Mouse (Mus musculus) Patski (cell line): ENCODE results near the gene Ror1. TPM values are rescaled to one million over a fixed set of nuclear protein-coding genes. Genes with fewer than 3 reads are reported as not detected.

ENCODE experiments used
- ATAC-seq: fragments of 100-300 bp; one replicate; pipeline ENCODE4 v1.8.0; 2021
- CTCF ChIA-PET: fragments of 350-600 bp; sonication (Branson Sonifier 250); formaldehyde crosslinking; loops from one replicate; lab custom pipeline; 2022; ENCODE audit warnings: inconsistent platforms; lab: Charles Lee
- POLR2A ChIA-PET: fragments of 350-600 bp; sonication (Branson Sonifier 250); formaldehyde crosslinking; loops from one replicate; lab custom pipeline; 2022; ENCODE audit warnings: antibody characterized with exemption, inconsistent platforms; lab: Charles Lee
- DNase-seq: peaks from one replicate; pipeline ENCODE4 v3.0.0-alpha.2; 2011; ENCODE audit warnings: low read depth, low spot score
- H3K27me3 ChIP-seq: fragments of 371-371 bp; one replicate; pipeline ENCODE4 v1.5.1; 2021
- CTCF ChIP-seq: fragments of 100-300 bp; IDR thresholded peaks from one replicate; pipeline ENCODE4 v1.5.1; 2021
- in situ Hi-C: fragments of 300-500 bp; cut with MboI; formaldehyde crosslinking; loops from 3 replicates; pipeline ENCODE4 v1.11.1; 2018; ENCODE audit warnings: low pct_unique_long_range_greater_than_20kb, mixed read lengths
- polyA plus RNA-seq: library from polyadenylated mRNA; unstranded; gene quantifications from one replicate; pipeline ENCODE4 v1.2.3, GENCODE M21; 2021

Ror1 gene
- polyA plus RNA-seq, 1 experiment from 2014 or later, result 2.8 TPM

DNA sequence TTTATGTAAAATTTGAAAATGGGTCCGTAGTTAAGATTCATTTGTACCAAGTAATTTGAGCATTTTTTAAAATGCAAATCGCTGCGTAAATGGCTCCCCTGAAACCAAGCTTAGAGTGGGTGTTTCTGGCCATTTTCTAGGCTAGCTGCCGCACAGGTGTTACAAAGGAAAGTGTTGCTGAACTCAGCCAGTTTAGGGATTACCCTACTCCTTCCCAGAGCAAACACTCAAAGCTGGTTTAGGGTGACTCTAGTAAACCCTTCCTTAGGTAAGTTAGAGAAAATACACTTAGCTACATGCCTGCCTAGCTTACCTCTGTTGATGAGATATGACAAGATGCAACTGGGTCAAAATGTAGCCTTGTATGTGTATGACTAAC lies 340.6 kb downstream of the Ror1 start:
- DNase-seq, result no peak
- no peak for TF ChIP-seq CTCF
- in situ Hi-C loops, result no loop called here
- ChIA-PET POLR2A (no interaction called here), CTCF (no interaction called here)
- no peak for ATAC-seq
- H3K27me3 ChIP-seq, result no peaks in the 10 kb centered on the region

GRCm38 (mm10) chr4:100446897-100447296 lies 351.3 kb downstream of the Ror1 start:
- CTCF ChIA-PET, result interaction anchor here (1.0 kb wide), 1 partner anchor 17 kb away, joined by 3 read pairs; no protein-coding TSS in a partner anchor
- in situ Hi-C loops, result no loop called here

GRCm38 (mm10) chr4:100462493-100463120 lies 367.0 kb downstream of the Ror1 start:
- no peaks in the 10 kb centered on the region for H3K27me3 ChIP-seq
- ChIA-PET CTCF (no interaction called here), POLR2A (interaction anchor here (0.5 kb wide), 1 partner anchor 362 kb away, joined by 4 read pairs; no protein-coding TSS in a partner anchor)
- no peak for TF ChIP-seq CTCF
- in situ Hi-C loops, result no loop called here
- DNase-seq (no peak), ATAC-seq (no peak)

More at GRCm38 (mm10) chr4:100446897-100447296, 351.3 kb downstream of the Ror1 start:
- H3K27me3 ChIP-seq, result no peaks in the 10 kb centered on the region
- TF ChIP-seq CTCF, result no peak
- DNase-seq, result no peak
- no peak for ATAC-seq
- POLR2A ChIA-PET, result no interaction called here

DNA sequence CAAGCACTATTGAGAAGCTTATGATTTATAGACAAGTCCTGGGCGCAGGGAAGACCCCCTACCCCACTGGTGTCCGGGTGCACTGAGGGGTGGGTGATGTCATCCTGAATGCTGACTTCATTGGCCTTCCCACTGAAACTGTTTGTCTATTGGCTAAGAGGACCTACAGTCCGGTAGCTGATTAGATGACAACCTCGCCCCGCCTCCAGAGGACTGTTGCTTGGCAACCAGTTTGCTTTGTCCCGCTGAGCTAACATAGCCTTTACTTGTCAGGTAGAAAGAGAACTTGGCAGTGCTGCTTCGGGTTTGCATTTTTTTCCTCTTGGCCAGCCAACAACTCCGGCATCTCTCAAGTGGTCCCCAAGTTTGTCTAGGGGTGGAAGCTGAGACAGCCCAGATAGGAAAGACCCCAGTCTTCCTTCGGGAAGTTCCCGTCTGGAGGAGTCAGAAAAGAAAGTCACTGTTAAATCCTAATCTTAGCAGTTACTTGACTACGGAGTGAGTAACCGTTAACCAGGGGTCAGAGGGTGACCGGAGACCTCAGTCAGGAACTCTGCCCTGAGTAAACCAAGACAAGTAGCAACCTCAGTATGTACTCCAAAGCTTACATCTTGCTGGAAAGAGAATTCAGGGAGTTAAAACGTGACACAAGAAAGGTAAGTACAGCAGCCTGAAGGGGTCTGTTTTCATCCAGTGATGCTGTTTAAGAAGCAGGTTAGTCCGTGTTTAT lies 383.2 kb downstream of the Ror1 start, which contains the start of gene Ube2u:
Gene Ube2u, plus strand, starts transcription at position 258 of the 730 bp plus-strand sequence.
- H3K27me3 ChIP-seq, result no peaks in the 10 kb centered on the region
- DNase-seq (no peak), ATAC-seq (no peak)
- CTCF ChIA-PET, result interaction anchor here (1.2 kb wide), 1 partner anchor 14 kb away, joined by 3 read pairs; no protein-coding TSS in a partner anchor
- in situ Hi-C loops, result no loop called here
- TF ChIP-seq CTCF, result no peak
- POLR2A ChIA-PET, result no interaction called here

GRCm38 (mm10) chr4:100488447-100488846 lies 392.9 kb downstream of the Ror1 start:
- CTCF ChIA-PET, result no interaction called here
- TF ChIP-seq CTCF, result no peak
- ATAC-seq, result no peak
- in situ Hi-C loops, result no loop called here
- DNase-seq, result no peak
- POLR2A ChIA-PET, result no interaction called here
- peaks cover 3% of the 10 kb centered on the region for H3K27me3 ChIP-seq

Other genes with a start within 250 kb of the Ror1 start
- 74.9 TPM for gene Pgm1, start 166.4 kb upstream of the Ror1 start, polyA plus RNA-seq
- gene Itgb3bp, start 166.0 kb upstream of the Ror1 start, polyA plus RNA-seq, result 4.3 TPM